Mouse (Mus musculus): ENCODE data around the gene Frmd4b. TPM values are rescaled to one million over a fixed set of nuclear protein-coding genes. Genes with fewer than 3 reads are reported as not detected.

Gene Frmd4b
- total RNA-seq, 2 experiments from 2014 or later, result 20.3 to 20.7 TPM

GRCm38 (mm10) chr6:97291159-97291908, 326.0 kb downstream of the Frmd4b start:
- intact Hi-C loops (cut with DNase I), result no loop called here
- peak in 1 of 2 experiments; percentile 67 for DNase-seq (ENCODE audit: extremely low spot score in 1 of 2, low spot score in 2 of 2)

- no peak for DNase-seq (ENCODE audit: extremely low spot score in 1 of 2, low spot score in 2 of 2)
- intact Hi-C loops (cut with DNase I), result no loop called here
These were observed 326.7 kb downstream of the Frmd4b start for GRCm38 (mm10) chr6:97290687-97291086.

GRCm38 (mm10) chr6:97289838-97290237, 327.5 kb downstream of the Frmd4b start:
- no peak for DNase-seq (ENCODE audit: extremely low spot score in 1 of 2, low spot score in 2 of 2)
- intact Hi-C loops (cut with DNase I), result no loop called here

- DNase-seq (ENCODE audit: extremely low spot score in 1 of 2, low spot score in 2 of 2), result no peak
- intact Hi-C loops (cut with DNase I), result no loop called here
These were observed 328.0 kb downstream of the Frmd4b start for GRCm38 (mm10) chr6:97289316-97289820.

- intact Hi-C loops (cut with DNase I), result no loop called here
- DNase-seq (ENCODE audit: extremely low spot score in 1 of 2, low spot score in 2 of 2), result no peak
These were observed 329.1 kb downstream of the Frmd4b start for GRCm38 (mm10) chr6:97288047-97288855.

- DNase-seq (ENCODE audit: extremely low spot score in 1 of 2, low spot score in 2 of 2), result no peak
- intact Hi-C loops (cut with DNase I), result no loop called here
These were observed 331.0 kb downstream of the Frmd4b start for GRCm38 (mm10) chr6:97286332-97286731.

GRCm38 (mm10) chr6:97283676-97284075, 333.7 kb downstream of the Frmd4b start:
- intact Hi-C loops (cut with DNase I), result no loop called here

GRCm38 (mm10) chr6:97278878-97279277, 338.5 kb downstream of the Frmd4b start:
- intact Hi-C loops (cut with DNase I), result loop anchor here (2.0 to 10.0 kb wide), 4 partner anchors 138 to 726 kb away; no protein-coding TSS in a partner anchor

More at GRCm38 (mm10) chr6:97283676-97284075, 333.7 kb downstream of the Frmd4b start:
- DNase-seq (ENCODE audit: extremely low spot score in 1 of 2, low spot score in 2 of 2), result no peak

GRCm38 (mm10) chr6:97278014-97278787, 339.1 kb downstream of the Frmd4b start:
- DNase-seq (ENCODE audit: extremely low spot score in 1 of 2, low spot score in 2 of 2), result peak; percentile 64 to 76
- intact Hi-C loops (cut with DNase I), result loop anchor here (2.0 to 10.0 kb wide), 4 partner anchors 139 to 727 kb away; no protein-coding TSS in a partner anchor

More at GRCm38 (mm10) chr6:97278878-97279277, 338.5 kb downstream of the Frmd4b start:
- no peak for DNase-seq (ENCODE audit: extremely low spot score in 1 of 2, low spot score in 2 of 2)

- DNase-seq (ENCODE audit: extremely low spot score in 1 of 2, low spot score in 2 of 2), result no peak
- intact Hi-C loops (cut with DNase I), result loop anchor here (5.0 to 10.0 kb wide), 3 partner anchors 140 to 728 kb away; no protein-coding TSS in a partner anchor
These were observed 340.3 kb downstream of the Frmd4b start for GRCm38 (mm10) chr6:97276890-97277497.

GRCm38 (mm10) chr6:97276366-97276765, 341.0 kb downstream of the Frmd4b start:
- DNase-seq (ENCODE audit: extremely low spot score in 1 of 2, low spot score in 2 of 2), result no peak
- intact Hi-C loops (cut with DNase I), result loop anchor here (5.0 to 10.0 kb wide), 3 partner anchors 141 to 728 kb away; no protein-coding TSS in a partner anchor

- DNase-seq (ENCODE audit: extremely low spot score in 1 of 2, low spot score in 2 of 2), result no peak
- intact Hi-C loops (cut with DNase I), result loop anchor here (5.0 to 10.0 kb wide), 3 partner anchors 142 to 729 kb away; no protein-coding TSS in a partner anchor
These were observed 341.6 kb downstream of the Frmd4b start for GRCm38 (mm10) chr6:97275760-97276159.

- intact Hi-C loops (cut with DNase I), result loop anchor here (10.0 kb wide), 1 partner anchor 731 kb away; no protein-coding TSS in a partner anchor
- no peak for DNase-seq (ENCODE audit: extremely low spot score in 1 of 2, low spot score in 2 of 2)
These were observed 343.6 kb downstream of the Frmd4b start for GRCm38 (mm10) chr6:97273777-97274176.

GRCm38 (mm10) chr6:97273058-97273710, 344.2 kb downstream of the Frmd4b start:
- intact Hi-C loops (cut with DNase I), result loop anchor here (10.0 kb wide), 1 partner anchor 732 kb away; no protein-coding TSS in a partner anchor
- DNase-seq (ENCODE audit: extremely low spot score in 1 of 2, low spot score in 2 of 2), result no peak

GRCm38 (mm10) chr6:97272349-97272748, 345.0 kb downstream of the Frmd4b start:
- intact Hi-C loops (cut with DNase I), result loop anchor here (10.0 kb wide), 1 partner anchor 732 kb away; no protein-coding TSS in a partner anchor
- DNase-seq (ENCODE audit: extremely low spot score in 1 of 2, low spot score in 2 of 2), result no peak

- DNase-seq (ENCODE audit: extremely low spot score in 1 of 2, low spot score in 2 of 2), result no peak
- intact Hi-C loops (cut with DNase I), result no loop called here
These were observed 347.7 kb downstream of the Frmd4b start for GRCm38 (mm10) chr6:97269596-97269995.

- DNase-seq (ENCODE audit: extremely low spot score in 1 of 2, low spot score in 2 of 2), result no peak
- intact Hi-C loops (cut with DNase I), result no loop called here
These were observed 350.2 kb downstream of the Frmd4b start for GRCm38 (mm10) chr6:97267132-97267531.
